Mouse (Mus musculus): ENCODE results near the gene Kcne3.
A peak's percentile ranks its signal among the peaks of the same experiment; 100 is the strongest.

Gene Kcne3

DNA sequence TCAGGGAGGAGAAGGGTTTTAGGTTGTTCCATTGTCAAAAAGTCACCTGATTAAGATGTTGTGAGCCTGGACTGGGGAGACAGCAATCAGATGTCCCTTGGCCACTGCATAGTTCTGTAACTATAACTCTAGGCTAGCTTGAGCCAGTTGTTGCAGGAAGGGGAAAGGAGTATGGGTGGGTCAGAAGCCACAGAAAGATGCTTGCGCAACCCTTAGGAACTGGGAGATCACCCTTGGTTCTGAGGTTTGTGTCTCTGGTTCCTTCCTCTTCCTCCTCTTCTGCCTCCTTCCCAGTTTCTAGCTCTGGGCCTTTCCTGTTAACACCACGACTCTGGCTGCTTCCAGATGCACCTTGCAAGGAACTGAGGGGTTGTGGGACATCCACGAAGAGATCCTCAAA is 6.1 kb downstream of the Kcne3 start:
- no peak for DNase-seq

DNA sequence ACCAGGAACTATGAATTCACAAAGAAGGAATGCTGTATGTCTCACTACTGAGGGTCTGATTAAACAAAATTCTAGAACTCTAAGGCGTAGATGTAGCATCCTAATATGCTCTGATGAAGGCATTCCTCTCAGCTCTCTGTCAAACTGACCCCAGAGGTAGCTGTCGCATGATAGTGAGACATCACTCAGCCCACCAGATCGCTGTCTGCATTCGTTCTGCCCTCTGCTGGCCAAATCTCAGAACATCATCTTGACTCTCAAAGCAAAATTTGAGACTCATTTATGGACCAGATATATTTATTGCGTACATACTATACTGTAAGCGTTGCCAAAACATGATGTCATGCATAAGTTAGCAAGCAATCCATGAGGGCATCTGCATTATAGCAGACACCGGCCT is 11.3 kb downstream of the Kcne3 start:
- peak; percentile 66 for DNase-seq

DNA sequence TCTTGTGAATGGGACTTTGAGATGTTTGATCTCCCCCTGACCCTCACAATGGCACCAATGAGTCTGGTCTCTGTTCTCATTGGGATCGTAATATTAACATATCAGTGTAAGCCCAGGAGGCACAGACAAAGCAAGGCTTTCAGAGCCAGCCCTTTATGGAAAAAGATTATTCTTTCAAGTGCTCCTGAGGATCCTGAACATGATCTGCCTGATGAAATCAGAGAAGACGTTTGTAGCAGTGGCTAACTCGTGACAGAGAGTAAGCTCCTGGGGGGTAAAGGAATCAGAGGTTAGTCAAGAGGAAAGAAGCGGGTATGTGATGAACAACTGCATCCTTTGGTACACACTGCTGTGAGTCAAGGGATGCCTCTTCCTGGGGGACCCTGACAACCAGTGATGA is 13.9 kb downstream of the Kcne3 start:
- DNase-seq: no peak

DNA sequence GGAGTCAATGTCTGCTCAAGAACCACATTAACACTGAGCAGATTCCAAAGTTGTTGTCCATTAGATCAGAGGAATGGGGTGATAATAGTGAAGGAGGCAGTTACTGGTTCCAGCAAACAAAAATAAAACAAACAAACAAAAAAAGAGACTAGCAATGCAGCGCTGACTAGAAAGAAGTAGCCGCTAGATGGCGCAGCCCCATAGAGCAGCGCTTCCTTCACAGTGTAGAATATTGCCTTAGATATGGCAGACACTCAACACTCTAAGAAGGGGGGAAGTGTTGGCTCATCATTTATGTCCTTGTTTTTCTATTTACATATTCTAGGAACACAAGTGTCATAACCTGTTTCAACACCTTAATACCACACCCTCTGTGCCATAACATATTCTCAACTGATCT is 14.5 kb downstream of the Kcne3 start:
- DNase-seq: peak; percentile 68

DNA sequence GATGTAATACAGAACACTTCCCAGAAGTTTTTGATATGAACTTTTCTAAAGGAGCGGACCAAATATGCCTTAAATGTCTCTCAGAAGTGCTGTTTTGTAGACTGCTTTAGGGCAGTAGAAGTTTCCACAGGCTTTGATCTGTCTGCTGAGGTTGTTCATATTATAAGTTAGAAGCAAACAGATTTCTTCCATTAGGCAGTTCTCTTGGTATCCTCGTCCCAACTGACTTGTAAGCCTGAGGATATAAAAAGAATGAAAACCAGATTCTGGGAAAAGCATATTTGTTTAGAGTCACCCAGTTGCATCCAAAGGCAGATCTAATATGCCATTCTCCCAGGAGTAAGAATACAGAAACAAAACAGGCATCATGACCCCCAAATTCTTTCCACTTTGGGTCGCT is 24.9 kb downstream of the Kcne3 start:
- no peak for DNase-seq

DNA sequence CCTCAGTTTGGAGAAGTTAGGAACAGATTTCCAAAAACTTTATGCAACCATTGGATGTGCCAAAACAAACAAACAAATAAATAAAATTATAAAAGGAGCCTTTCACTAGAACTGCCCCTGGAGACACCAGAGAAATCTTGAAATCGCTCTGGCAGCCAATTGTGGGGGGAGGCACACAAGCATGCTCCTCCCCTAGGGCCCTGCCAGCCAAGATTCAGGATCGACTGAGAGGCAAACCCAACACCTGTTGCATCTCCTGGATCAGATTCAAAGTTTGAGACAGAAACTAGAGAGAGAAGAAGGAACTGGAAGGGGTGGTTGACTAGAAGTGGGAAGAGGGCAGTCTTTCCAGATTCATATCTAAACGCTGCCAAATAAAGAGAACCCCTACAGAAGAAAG is 27.3 kb downstream of the Kcne3 start:
- no peak for DNase-seq

DNA sequence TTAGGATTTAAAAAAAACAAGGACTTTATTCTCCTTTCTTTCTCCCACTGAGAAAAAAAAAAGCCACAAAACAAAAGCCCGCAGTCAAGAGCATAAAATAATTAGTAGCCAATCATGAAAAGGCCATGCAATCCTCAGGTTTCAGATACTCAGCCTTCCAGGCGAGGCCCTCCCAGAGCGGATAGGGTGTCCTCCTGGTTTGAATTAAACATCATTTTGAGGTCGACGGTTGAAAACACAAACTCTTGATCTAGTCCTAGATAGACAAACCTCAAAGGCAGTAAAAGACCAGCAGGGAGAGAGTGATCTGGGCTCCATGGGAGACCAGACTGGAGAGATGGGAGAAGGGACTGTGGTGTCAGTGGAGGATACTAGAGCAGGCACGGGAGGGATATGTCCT is 28.6 kb downstream of the Kcne3 start:
- DNase-seq: no peak

DNA sequence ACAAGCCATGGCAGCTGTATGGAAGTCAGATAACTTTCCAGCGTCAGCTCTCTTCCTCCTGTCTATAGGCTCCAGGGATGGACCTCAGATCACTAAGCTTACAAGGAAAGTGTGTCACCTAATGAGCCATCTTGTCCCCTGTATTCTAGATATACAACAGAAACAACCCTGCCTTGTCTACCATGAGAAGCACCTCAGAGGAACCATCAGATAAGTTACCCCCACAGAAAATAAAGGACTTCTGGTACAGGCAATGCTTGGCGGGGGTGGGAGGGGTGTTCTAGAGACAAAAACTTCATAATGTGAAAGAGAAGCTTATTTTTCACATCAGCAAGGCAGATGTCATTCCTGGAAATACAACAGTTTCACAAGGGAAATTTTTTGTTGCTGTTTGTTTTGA is 29.8 kb downstream of the Kcne3 start:
- DNase-seq: no peak

DNA sequence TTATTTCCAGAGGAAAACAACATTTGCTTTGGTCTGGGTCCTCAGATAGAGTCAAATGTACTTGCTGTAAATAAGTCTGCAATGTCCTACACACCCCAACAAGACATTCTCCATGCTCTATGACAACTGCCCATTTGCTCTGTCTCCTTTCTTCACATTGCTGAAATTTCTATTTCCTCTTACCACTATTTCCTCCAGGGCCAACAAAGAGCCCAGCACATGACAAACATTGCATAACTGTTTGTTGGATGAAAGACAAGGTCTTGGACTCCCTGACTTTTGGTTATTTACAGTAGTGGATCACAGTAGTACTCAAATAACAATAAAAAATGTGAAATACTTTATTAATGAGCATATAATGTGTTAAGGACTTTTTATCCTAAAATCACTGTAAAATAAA is 31.6 kb downstream of the Kcne3 start:
- no peak for DNase-seq

DNA sequence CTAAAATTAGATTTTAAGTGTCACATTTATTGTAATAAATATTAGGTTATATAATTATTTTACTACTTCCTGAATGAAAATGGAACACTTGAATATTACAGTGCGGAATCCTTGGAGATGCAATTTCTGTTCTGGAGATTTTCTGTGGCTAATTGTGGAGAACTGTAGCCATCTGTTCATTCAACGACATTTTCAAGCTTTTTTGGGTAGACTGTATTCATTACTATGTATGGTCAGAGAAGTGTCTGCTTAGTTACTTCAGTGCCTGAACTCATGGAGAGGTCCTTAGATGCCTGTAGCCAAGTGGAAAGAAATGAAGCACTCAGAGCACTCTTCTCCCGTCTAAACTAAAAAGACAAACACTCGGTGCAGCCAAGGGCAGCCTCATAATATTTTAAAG is 38.0 kb downstream of the Kcne3 start:
- DNase-seq: no peak

DNA sequence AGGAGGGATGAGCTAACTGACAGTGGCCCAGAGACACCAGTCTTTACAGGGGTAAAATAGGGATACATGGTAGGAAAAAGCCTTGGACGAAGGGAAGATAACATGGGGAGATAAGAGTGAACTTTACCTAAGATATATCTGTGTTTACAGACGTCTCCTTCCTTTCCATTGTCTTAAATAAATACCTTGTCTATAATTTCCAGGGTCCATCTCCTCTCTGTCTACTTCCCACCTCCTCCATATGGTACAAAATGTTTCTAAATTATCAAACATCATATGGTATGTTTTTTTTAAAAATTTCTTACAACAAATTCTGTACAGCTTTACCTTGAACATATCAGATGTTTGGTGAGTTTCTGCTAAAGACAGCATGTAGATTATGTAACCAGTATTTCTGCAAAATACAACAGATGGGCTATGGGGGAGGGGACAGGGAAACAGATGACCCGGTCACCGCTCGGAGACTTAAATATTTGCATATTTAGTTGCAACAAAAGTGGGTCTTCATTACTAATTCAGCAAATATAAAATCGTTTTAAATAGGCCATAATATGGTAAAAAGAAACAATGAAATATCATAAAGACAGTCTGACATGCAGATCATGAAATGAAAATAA is 38.9 kb downstream of the Kcne3 start:
- DNase-seq: peak; percentile 31

DNA sequence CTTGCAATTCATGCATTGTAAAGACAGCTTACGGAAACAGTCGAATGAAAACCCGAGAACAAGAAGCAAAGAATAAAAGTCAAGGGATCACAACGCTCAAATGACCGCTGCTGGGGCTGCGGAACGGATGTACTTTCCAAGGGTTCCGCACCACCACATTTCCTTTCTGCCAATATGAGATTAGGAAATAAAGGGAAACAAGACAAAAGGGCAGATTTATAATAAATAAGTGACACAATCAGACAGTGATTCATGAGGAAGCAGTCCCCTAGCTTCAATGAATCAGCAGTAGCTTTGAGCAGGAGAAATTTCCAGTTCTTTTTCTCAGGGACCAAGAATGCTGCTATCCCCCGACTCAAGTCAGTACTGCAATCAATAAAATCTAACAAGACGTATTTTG is 39.7 kb downstream of the Kcne3 start:
- no peak for DNase-seq

DNA sequence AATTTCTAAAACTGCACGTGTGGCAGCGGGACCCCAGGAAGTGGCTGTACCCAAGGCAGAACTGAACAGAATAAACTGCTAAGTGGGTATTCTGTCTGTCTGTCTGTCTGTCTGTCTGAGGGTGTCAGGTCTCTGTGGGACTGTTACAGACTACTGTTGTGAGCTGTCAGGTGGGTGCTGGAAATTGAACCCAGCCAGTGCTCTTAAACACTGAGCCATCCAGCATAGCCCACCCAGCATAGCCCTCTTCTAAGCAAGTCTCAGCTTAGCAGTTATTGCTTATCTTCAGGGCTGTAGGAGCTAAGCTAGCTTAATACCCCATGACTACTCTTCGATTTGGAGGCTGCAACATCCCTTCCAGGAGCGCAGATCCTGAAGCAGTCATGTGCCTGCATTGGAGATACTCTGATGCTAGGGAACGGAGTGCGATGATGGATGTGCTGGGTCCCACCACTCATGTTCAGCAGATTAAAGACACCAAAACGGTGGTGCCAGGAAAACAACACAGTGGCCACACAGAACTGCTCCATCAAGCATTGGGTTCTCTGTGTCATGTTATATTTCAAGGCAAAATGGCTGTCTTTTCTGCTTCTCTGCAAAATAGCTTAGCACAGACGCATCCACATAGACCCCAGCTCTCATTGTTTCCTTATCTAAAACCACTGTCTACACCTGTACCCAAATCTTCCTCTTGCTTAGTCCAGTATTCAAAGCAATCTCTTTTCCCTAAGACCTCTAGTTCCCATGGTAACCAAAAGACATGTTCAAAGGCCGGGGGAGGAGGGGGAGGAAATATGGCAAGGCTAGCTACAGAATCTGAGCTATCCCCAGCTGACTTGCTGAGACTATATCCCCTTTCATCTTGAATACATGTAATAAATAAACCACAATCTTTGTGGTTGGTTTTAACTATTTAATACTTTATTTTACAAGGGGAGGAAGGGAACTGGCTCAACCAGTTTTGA is 40.6 kb downstream of the Kcne3 start:
- peak; percentile 16 for DNase-seq

DNA sequence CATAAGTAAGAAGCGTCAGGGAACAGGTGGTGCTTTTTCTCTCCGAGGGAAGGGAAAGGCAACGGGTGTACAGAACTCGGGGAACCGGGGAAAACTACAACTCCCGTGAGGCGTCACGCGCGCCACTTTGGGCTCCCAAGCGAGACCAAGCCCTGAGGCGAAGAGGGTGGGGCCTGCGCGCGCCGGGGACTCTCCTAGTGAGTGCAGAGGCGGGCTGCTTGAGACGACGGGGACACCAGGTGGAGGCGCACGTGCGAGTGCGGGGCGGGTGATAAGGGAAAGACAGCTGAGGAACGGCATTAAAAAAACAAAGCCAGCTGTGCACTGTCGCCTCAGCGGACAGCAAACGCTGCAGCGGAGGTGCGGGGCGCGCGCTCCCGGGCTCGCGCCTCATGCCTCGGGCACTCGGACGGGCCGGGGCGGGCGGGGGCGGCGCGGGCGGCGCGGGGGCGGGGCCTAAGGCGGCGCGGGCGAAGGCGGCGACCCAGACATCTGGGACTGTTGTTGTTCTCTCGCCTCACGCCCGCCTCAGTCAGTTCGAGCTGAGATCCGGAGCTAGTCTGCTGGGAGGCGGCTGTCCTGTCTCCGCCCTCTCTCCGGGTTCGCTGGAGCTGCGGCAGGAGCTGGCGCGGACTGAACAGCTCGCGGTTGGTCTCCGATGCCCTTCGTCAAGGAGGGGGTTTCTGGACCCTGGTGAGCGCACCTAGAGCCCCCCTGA is 51.0 kb downstream of the Kcne3 start, which contains the start of gene Pgm2l1:
Gene Pgm2l1 (plus strand): TSS at position 237 of the 718 bp plus-strand sequence.
- DNase-seq: peak; percentile 97

DNA sequence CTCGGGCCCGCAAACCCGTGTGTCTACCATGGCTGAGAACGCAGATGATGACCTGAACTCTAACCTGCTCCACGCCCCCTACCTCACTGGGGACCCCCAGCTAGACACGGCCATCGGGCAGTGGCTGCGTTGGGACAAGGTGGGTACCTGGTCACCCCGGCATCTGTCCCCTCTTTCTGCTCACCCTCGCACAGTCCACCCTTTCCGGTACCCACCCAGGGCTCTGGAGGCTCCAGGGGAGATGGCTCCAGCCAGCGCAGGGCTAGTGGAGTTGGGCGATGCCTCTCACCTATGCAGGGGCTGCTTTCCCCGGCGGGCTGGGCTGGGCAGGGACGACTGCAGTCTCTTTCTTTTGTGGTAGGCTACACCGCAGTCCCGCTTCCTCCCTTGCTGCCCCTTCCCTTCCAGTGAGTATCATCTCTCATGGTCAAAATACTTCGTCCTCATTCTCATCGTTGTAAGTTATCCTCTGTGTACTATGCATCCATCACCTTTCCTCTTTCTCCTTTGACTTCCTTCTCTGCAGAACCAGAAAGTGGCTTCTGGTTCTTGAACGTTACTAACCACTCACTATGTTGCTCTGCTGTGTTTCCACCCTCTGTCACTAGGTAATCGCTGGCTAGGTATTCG is 51.7 kb downstream of the Kcne3 start:
- no peak for DNase-seq

DNA sequence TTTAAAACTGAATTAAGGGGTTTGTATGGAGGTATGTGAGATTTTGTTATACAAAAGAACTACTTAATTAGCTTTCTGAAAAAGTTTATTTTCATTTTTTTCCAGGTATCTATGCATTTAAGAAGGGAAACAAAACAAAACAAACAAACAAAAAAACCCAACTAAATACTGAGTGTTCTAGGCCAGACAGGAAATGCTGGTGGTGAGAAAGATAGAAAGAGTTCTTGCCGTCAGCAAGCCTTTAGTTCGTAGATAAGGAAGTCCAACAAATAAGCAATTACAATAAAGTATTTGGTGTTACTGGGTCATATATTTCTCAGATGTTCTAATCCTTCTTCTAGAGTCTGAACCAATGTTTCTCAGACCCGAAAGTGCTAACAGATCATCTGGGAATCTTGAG is 52.7 kb downstream of the Kcne3 start:
- no peak for DNase-seq

DNA sequence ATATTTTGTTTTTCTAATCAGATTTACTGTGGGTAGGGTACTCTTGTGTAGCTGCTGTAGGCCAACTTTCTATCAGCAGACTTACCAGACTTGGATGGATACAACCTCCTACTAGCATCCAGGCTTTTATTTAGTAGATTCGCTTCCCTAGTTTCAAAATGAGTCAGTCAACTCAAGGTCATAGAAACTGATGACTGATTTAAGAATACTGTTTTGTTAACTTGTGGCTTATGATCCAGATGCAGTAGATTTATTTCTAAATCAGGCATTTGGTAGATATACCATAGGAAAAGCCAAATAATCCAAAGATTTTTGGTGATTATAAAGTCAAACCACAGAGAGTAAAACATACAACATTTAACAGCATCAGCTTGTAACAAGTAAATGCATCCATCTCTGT is 54.3 kb downstream of the Kcne3 start:
- DNase-seq: no peak

DNA sequence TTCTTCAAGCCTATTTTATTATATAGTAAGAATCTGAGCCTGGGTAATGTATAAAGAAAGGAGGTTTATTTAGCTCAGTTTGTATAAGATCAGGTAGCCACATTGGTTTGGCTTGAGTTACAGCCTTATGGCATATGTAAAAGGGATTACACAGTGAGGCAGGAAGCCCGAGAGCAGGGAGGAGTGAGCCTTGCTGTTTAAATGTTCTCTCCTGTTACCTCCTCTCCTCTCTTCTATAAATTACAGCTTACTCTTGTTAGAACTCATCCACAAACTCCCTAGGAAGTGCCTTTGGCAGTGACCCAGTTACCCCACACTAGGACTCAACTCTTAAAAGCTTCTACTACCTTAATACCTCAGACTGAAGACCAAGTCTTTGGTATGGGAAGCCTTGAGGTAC is 55.4 kb downstream of the Kcne3 start:
- DNase-seq: no peak

DNA sequence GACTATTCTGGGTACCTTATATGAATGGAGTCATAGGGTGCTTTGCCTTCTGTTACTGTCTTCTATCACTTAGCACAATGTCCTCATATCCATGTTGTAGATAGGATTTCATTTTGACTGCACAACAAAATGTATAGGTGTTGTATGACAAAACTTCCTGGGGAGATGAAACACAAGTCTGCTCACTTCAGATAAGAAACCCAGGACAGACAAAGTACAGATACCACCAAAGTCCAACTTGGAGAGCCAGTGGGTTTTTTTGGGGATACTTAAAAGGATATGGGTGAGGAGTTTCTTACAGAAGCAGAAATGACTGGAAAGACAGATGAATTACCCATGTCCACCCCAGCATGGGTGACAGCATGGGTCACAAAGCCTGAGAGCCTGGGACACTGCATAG is 57.4 kb downstream of the Kcne3 start:
- DNase-seq: no peak
